Mouse (Mus musculus) lung, postnatal 14 days (tissue): ENCODE measurements around the gene Cfb.
"Not testable (repeated sequence)": the region's sequence is repeated elsewhere in the genome, so short reads cannot be mapped to it uniquely, and the experiment has no call there.

Experiments used
- DNase-seq: peaks from one replicate; pipeline ENCODE4 v3.0.0; 2021

The Cfb gene

GRCm38 (mm10) chr17:34836155-34836855 lies 26.0 kb downstream of the Cfb start:
- DNase-seq = no peak

GRCm38 (mm10) chr17:34830776-34831175 lies 31.5 kb downstream of the Cfb start:
- DNase-seq = not testable (repeated sequence)

GRCm38 (mm10) chr17:34814818-34815370 lies 47.4 kb downstream of the Cfb start:
- DNase-seq = no peak

GRCm38 (mm10) chr17:34813747-34814146 lies 48.6 kb downstream of the Cfb start:
- DNase-seq = peak; percentile 37

- no peak for DNase-seq
These were observed 51.0 kb downstream of the Cfb start for GRCm38 (mm10) chr17:34811275-34811674.

GRCm38 (mm10) chr17:34810811-34811210 lies 51.5 kb downstream of the Cfb start:
- not testable (repeated sequence) for DNase-seq

GRCm38 (mm10) chr17:34810411-34810810 lies 51.9 kb downstream of the Cfb start:
- not testable (repeated sequence) for DNase-seq

GRCm38 (mm10) chr17:34808599-34809205 lies 53.6 kb downstream of the Cfb start:
- DNase-seq = no peak

- DNase-seq = no peak
These were observed 55.1 kb downstream of the Cfb start for GRCm38 (mm10) chr17:34807176-34807575.
